Mouse (Mus musculus) left cerebral cortex, postnatal 10 days (tissue): ENCODE measurements around the gene Zdhhc21. TPM values are rescaled to one million over a fixed set of nuclear protein-coding genes. Genes with fewer than 3 reads are reported as not detected.
A peak's percentile ranks its signal among the peaks of the same experiment; 100 is the strongest.

Experiments used
- DNase-seq, 2 experiments: peaks; one replicate each; pipeline ENCODE4 v3.0.0; 2021 to 2022; ENCODE audit warnings: low spot score in 2 of 2, mixed read lengths in 1 of 2; ENCODE audit errors: extremely low spot score in 1 of 2
- intact Hi-C: fragments of 180-260 bp; cut with DNase I; formaldehyde crosslinking; loops from one replicate; pipeline ENCODE4 v1.15.1; 2025
- total RNA-seq, 2 experiments: library from RNA; stranded (reverse); gene quantifications; 2 replicates each; pipeline ENCODE4 v1.2.3; 2021

Gene Zdhhc21
- total RNA-seq, 2 experiments from 2014 or later, result 57.9 to 62.8 TPM

DNA sequence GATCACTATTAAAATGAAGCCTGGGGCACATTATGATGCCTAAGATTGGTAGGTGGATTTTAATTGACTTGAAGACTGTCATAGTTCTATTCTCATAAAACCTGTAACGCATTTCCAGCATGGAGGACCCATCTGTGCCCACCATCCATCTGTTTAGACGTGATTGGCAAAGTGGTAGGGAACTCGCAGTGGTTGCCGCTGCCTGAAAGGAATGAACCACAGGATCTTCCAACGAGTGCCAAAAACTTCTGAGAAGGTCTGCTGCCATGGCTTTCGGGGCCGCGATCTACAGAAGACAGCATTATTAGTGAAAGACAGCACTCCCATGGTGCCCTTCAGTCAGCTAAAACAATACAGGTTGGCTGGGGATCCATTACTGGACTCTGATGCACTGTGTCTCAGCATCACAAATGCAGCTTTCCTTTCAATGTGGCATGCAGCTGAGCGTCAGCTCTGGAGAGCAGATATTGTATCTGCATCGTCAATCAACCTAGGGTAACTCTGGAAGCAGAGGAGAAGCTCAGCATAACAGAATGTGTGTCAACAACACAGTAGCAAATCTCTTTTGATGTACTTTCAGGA, 53.5 kb downstream of the Zdhhc21 start:
- intact Hi-C loops, result loop anchor here (5.0 kb wide), 1 partner anchor 126 kb away; no protein-coding TSS in a partner anchor
- DNase-seq, result peak in 1 of 2 experiments; percentile 11

DNA sequence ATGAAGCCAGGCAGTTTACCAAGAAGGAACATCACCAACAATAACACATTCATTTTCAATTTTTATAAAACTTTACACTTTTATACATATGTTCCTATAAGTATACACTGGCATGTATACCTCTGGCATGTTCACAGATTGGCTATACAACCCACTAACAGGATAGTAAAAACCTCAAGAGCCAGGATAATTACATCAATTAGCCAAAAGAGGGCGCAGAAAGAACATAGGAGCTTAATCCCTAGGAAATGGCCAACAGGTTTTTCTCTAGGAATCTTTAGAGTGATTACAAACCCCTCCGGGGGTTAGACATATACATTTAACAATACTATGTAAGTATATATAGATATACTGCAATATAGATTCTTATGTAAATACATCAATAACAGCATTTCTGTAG, 55.7 kb downstream of the Zdhhc21 start:
- no peak for DNase-seq
- intact Hi-C loops, result no loop called here

DNA sequence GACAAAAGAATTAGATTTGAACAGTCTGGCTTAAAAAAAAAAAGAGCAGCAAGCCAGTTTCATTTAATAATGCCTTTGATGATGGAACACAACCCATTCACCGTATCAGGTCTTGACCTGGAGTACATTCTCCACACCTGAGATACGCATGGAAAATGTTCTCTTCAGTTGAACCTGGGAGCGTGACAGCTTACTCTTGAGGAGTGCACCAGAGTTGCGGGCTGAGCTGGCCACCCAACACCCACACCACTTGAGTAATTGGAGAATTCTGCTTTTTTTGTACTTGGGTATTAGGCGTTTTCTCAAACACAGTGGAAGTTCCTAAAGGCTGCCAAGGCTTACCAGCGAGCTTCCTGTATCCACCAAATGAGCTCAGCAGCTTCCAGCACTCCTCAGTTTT, 66.2 kb downstream of the Zdhhc21 start:
- DNase-seq, result no peak
- intact Hi-C loops, result no loop called here

DNA sequence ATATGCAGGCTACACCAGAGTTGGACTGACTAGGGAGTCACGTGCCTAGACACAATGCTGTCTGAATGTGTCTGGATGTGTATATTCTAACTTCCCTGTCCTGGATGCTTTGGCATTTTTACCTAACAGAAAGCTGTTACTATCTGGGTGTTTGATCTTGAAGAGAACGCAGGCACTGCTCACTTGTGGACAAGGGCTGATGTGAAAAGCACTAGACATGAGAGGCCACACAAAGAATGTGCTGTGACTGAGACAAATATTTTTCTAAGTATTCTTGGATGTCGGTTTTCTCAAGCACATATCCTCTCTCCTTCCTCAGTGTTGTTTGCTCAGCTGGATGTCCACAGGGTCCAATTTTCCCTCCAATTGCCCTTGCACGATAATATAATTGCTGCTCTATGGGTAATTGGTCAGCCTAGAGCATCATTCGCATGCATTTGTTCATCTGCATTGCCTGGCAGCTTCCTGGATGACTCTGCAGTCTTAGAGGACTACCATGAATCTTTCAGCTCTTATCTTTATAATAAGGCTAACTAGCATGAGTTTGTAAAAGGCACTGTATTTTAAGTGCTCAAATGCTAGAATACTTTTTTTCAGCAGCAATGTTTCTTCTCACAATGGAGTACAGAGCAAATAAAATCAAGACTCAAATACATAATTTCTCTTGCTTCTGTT, 66.7 kb downstream of the Zdhhc21 start:
- intact Hi-C loops, result no loop called here
- no peak for DNase-seq

DNA sequence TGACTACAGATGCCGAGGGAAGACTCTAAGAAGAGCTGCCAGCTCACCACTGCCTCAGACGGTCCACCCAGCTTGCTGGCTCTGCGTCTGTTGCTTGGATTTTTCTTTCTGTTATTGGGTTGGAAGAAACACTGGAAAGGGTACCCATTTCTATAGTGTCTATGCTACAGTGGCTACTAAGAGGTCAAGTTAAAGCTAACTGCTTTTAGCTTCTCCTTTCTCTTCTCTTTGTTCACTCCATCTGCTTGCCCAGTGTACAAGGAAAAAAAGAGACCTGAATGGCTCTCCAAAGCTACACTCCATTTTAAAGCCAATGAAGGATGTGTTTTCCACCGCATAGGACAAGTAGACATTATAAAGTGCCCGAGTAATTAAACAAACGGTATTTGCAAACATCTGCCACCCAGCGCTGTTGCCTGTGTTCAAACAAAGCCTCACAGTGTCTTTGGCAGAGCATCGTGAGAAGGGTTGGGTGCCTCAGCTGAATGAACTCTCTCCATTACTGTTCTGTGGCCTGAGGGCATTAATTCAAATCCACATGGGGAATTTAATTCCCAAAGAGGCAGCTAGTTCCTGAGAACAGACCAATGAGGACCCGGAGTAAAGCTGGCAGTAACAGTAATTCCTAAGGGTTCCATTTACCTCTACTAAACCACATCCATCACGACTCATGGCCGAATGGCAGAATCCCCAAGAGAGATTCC, 94.1 kb downstream of the Zdhhc21 start:
- intact Hi-C loops, result no loop called here
- no peak for DNase-seq

DNA sequence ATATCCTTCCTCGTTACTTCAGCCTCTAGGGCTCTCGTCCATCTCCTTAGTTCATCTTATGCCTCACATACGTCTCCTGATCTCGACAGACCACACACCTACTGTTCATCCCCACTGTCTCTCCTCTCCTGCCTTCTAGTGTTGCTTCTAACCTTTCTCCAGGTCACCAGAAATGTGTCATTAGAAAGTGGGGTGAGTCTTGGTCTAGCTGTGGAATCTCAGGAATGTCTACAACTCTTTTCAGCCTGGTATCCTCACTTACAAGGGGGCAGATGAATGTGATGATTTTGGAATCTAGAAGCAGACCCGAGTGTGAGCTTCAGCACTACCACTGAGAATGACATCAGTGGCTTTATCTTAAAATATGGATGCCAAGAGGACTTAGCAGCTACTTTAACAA, 96.2 kb downstream of the Zdhhc21 start:
- DNase-seq, result no peak
- intact Hi-C loops, result no loop called here

DNA sequence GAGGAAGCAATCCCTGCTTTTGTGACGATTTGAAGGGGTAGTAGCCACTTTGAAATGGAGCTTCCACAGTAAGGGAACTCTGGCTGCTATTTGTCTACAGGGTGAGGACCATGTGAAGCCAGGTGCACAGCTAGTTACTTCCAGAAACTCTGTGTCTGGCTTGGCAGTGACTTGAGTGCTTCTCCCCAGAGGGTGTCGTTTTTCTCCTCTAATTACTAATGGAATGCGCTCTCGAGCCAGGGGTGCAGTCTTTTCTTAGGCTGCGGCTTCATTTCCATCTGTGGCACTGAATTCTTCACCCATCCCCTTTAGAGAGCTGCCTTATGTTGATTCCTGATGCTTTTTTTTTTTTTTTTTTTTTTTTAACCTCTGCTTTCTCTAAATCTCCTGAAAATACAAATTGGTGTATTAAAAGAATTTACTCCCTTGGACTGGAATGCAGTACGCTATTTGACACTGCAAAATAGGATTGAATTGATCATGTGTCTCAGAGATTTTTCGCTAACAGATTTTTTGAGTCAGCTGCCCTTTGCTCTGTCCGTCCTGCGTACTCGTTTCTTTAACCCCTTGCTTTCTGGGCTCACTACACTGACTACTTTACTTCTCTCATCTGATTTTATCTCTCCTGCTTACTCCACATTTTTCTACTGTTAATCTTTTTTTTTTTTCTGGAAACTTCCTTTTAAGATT, 97.2 kb downstream of the Zdhhc21 start:
- no peak for DNase-seq
- intact Hi-C loops, result no loop called here

DNA sequence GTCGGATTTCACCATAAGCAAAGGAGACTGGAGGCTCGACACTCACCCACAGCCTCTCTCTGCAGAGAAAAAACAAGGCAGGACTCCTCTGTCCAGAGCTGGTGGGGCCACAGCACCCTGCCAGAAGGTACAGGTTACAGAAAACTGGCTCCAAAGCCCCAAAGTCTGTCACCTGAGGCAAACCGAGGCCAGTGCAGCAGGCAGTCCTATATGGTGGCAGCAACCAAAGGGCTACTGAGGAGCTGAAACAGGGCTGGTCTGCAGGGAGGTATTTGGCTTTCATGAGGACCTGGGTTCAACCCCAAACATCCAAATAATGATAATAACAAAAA, 103.5 kb downstream of the Zdhhc21 start:
- intact Hi-C loops, result no loop called here
- DNase-seq, result no peak

DNA sequence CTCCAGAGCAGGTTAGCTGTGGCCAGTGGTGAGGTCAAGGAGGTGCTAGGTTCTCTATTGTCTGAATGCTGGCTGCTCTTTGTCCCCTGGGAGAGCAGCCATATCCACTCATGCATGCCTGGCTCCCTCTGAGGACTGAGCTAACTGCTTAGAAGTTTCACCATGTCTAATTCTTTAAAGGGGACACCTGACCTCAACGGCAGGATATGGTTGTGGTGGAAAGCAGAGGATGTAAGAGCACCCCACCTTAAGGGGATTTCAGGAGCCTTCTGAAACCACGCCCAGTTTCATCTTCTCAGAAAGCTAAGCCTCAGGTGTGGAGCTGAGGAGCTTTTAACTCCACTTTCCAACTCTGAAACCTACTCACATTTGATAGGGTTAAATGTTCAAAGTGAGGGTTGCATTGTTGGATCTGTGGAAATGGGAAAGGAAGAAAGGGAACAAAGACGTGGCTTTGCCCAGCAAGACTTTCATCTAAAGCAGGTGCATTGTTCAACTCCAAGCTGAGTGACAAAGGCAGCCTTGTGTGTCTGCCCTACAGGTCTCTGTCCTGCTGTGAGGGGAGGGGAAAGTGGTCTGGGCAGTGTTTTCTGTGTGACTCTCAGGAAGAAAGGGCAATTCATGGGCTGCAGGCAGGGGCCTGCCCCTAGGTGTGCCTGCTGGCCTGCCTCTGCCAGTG, 104.0 kb downstream of the Zdhhc21 start:
- no peak for DNase-seq
- intact Hi-C loops, result no loop called here

Other genes starting within 250 kb of the Zdhhc21 start
- 100 to 1,000 TPM; 105 to 109 TPM for gene Nfib, start 154.2 kb downstream of the Zdhhc21 start, total RNA-seq
- gene Cer1, start 25.2 kb upstream of the Zdhhc21 start, total RNA-seq, result under 1 TPM; 0.26 to 0.32 TPM
- gene Frem1, start 192.4 kb upstream of the Zdhhc21 start, total RNA-seq, result 1 to 10 TPM; 1.8 to 2.0 TPM